Mouse (Mus musculus) CH12.LX (cell line): Measurements from ENCODE around the gene Fhl3. TPM values are rescaled to one million over a fixed set of nuclear protein-coding genes. Genes with fewer than 3 reads are reported as not detected.
A peak's percentile ranks its signal among the peaks of the same experiment; 100 is the strongest.

ENCODE experiments used
- DNase-seq: peaks from one replicate; pipeline ENCODE4 v3.0.0-alpha.2; 2013; ENCODE audit errors: extremely low read depth
- H3K27ac ChIP-seq: 2 replicates; pipeline ENCODE4 v1.5.1; 2012; ENCODE audit warnings: low read depth, mild to moderate bottlenecking, control low read depth, moderate library complexity; ENCODE audit not compliant: insufficient read depth
- H3K27me3 ChIP-seq: replicated peaks from 2 replicates; pipeline ENCODE3; 2012; ENCODE audit warnings: inconsistent platforms
- H3K36me3 ChIP-seq, 2 experiments: replicated peaks in 1 of 2; 2 replicates each; pipeline versions ENCODE3 to v1.6.1; 2012; ENCODE audit warnings: inconsistent platforms in 1 of 2, low read length in 1 of 2, mild to moderate bottlenecking in 1 of 2, mixed read lengths in 1 of 2, moderate library complexity in 1 of 2; ENCODE audit not compliant: control insufficient read depth in 1 of 2, insufficient read depth in 1 of 2
- H3K4me1 ChIP-seq, 2 experiments: 2 replicates each; pipeline ENCODE4 v1.6.1; 2012; ENCODE audit warnings: inconsistent platforms in 1 of 2, moderate library complexity in 1 of 2; ENCODE audit not compliant: insufficient read depth in 2 of 2, control insufficient read depth in 1 of 2
- H3K4me2 ChIP-seq: 2 replicates; pipeline ENCODE4 v1.6.1; 2012; ENCODE audit warnings: low read depth, mild to moderate bottlenecking, control low read depth; ENCODE audit not compliant: poor library complexity, insufficient read depth, severe bottlenecking
- H3K4me3 ChIP-seq, 3 experiments: fragments of 150-350 bp in 1 of 3; sonication (generic) in 1 of 3; replicated peaks in 1 of 3; 2 replicates each; pipeline versions ENCODE3 to v1.5.1; 2011 to 2012; ENCODE audit warnings: low read depth in 2 of 3, low read length in 2 of 3, mild to moderate bottlenecking in 2 of 3, moderate library complexity in 2 of 3, control low read depth in 1 of 3, improper control_type of control experiment in 1 of 3, inconsistent platforms in 1 of 3, mixed read lengths in 1 of 3; ENCODE audit not compliant: poor library complexity in 1 of 3
- H3K79me2 ChIP-seq: replicated peaks from 2 replicates; pipeline ENCODE4 v1.6.1; 2012; ENCODE audit warnings: mild to moderate bottlenecking, moderate library complexity; ENCODE audit not compliant: control insufficient read depth, poor library complexity, insufficient read depth, severe bottlenecking; ENCODE audit errors: extremely low read depth
- H3K9ac ChIP-seq: 2 replicates; pipeline ENCODE4 v1.6.1; 2012; ENCODE audit warnings: low read depth, mild to moderate bottlenecking, control low read depth, moderate library complexity; ENCODE audit not compliant: insufficient read depth
- H3K9me3 ChIP-seq: replicated peaks from 2 replicates; pipeline ENCODE3; 2012; ENCODE audit warnings: low read length, inconsistent platforms, mixed read lengths
- BHLHE40 ChIP-seq: IDR thresholded peaks from 2 replicates; pipeline ENCODE4 v1.6.1; 2011; ENCODE audit warnings: mild to moderate bottlenecking, low read depth, low read length, improper control_type of control experiment
- E2F4 ChIP-seq: IDR thresholded peaks from 2 replicates; pipeline ENCODE4 v1.6.1; 2011; ENCODE audit warnings: low read depth, low read length, improper control_type of control experiment; ENCODE audit not compliant: insufficient replicate concordance
- ETS1 ChIP-seq: conservative IDR thresholded peaks from 2 replicates; pipeline ENCODE4 v1.6.1; 2012; ENCODE audit warnings: low read depth, mild to moderate bottlenecking, inconsistent platforms, low read length, improper control_type of control experiment, moderate library complexity
- HCFC1 ChIP-seq: IDR thresholded peaks from 2 replicates; pipeline ENCODE4 v1.6.1; 2012; ENCODE audit warnings: low read depth, mild to moderate bottlenecking, inconsistent platforms, low read length, improper control_type of control experiment
- IRF4 ChIP-seq: IDR thresholded peaks from 2 replicates; pipeline ENCODE4 v1.6.1; 2014; ENCODE audit warnings: low read depth, mild to moderate bottlenecking, inconsistent platforms, low read length, improper control_type of control experiment
- JUN ChIP-seq: IDR thresholded peaks from 2 replicates; pipeline ENCODE4 v1.6.1; 2011; ENCODE audit warnings: low read depth, mild to moderate bottlenecking, low read length, improper control_type of control experiment, moderate library complexity; ENCODE audit not compliant: insufficient read depth
- JUND ChIP-seq: conservative IDR thresholded peaks from 2 replicates; pipeline ENCODE4 v1.6.1; 2011; ENCODE audit warnings: low read depth, low read length, improper control_type of control experiment
- KAT2A ChIP-seq: IDR thresholded peaks from 2 replicates; pipeline ENCODE4 v1.6.1; 2012; ENCODE audit warnings: low read length, improper control_type of control experiment, inconsistent platforms; ENCODE audit not compliant: insufficient replicate concordance
- MAFK ChIP-seq: IDR thresholded peaks from 2 replicates; pipeline ENCODE4 v1.6.1; 2011; ENCODE audit warnings: low read length, improper control_type of control experiment; ENCODE audit not compliant: insufficient replicate concordance
- MAX ChIP-seq: IDR thresholded peaks from 2 replicates; pipeline ENCODE4 v1.6.1; 2011; ENCODE audit warnings: low read length, improper control_type of control experiment
- MAZ ChIP-seq: IDR thresholded peaks from 2 replicates; pipeline ENCODE4 v1.6.1; 2012; ENCODE audit warnings: low read depth, mild to moderate bottlenecking, inconsistent platforms, low read length, improper control_type of control experiment, moderate library complexity
- MXI1 ChIP-seq: IDR thresholded peaks from 2 replicates; pipeline ENCODE4 v1.6.1; 2011; ENCODE audit warnings: mild to moderate bottlenecking, low read depth, low read length, improper control_type of control experiment
- MYC ChIP-seq: IDR thresholded peaks from 2 replicates; pipeline ENCODE4 v1.6.1; 2011; ENCODE audit warnings: low read depth, mild to moderate bottlenecking, improper control_type of control experiment, low read length
- NELFE ChIP-seq: IDR thresholded peaks from 2 replicates; pipeline ENCODE4 v1.6.1; 2011; ENCODE audit warnings: low read depth, low read length, improper control_type of control experiment
- PAX5 ChIP-seq: IDR thresholded peaks from 2 replicates; pipeline ENCODE4 v1.6.1; 2012; ENCODE audit warnings: low read length, inconsistent platforms, mixed read lengths
- POLR2A ChIP-seq: IDR thresholded peaks from 2 replicates; pipeline ENCODE4 v1.6.1; 2011; ENCODE audit warnings: low read depth, mild to moderate bottlenecking, improper control_type of control experiment, low read length
- POLR2AphosphoS2 ChIP-seq: IDR thresholded peaks from 2 replicates; pipeline ENCODE4 v1.6.1; 2011; ENCODE audit warnings: low read depth, low read length, improper control_type of control experiment
- RAD21 ChIP-seq: IDR thresholded peaks from 2 replicates; pipeline ENCODE4 v1.6.1; 2011; ENCODE audit warnings: low read depth, mild to moderate bottlenecking, low read length, improper control_type of control experiment, moderate library complexity
- USF2 ChIP-seq: conservative IDR thresholded peaks from 2 replicates; pipeline ENCODE4 v1.6.1; 2011; ENCODE audit warnings: low read depth, low read length, improper control_type of control experiment
- ZKSCAN1 ChIP-seq: IDR thresholded peaks from 2 replicates; pipeline ENCODE4 v1.6.1; 2012; ENCODE audit warnings: low read depth, inconsistent platforms, low read length, improper control_type of control experiment, borderline replicate concordance
- ZMIZ1 ChIP-seq: IDR thresholded peaks from 2 replicates; pipeline ENCODE4 v1.6.1; 2012; ENCODE audit warnings: low read depth, mild to moderate bottlenecking, inconsistent platforms, low read length, improper control_type of control experiment
- dilution Hi-C: fragments of 300-500 bp; cut with MboI; formaldehyde crosslinking; loops from 2 replicates; pipeline ENCODE4 v1.14.3; 2020; ENCODE audit warnings: low sequenced_read_pairs; ENCODE audit not compliant: extremely low pct_unique_long_range_greater_than_20kb, extremely low pct_ligation_motif_present
- in situ Hi-C: fragments of 300-500 bp; cut with MboI; formaldehyde crosslinking; loops from 3 replicates; pipeline ENCODE4 v1.14.3; 2019; ENCODE audit warnings: low sequenced_read_pairs, low pct_ligation_motif_present, low pct_unique_long_range_greater_than_20kb, mixed read lengths
- polyA plus RNA-seq: library from polyadenylated mRNA; unstranded; fragments of >175 nt; gene quantifications from 2 replicates; pipeline ENCODE4 v1.2.1, GENCODE M21; 2012; ENCODE audit warnings: low read depth; ENCODE audit not compliant: insufficient read length
- total RNA-seq, 2 experiments: library from RNA; depleted of rRNA; stranded (reverse); fragments of 300-350 nt in 1 of 2; fragments of >200 nt in 1 of 2; gene quantifications; 2 replicates each; pipeline ENCODE4 v1.2.3; 2012 to 2014

Fhl3 gene
- total and polyA plus RNA-seq, 3 experiments = 4.1 to 20.8 (median 10.8) TPM

- TF ChIP-seq MAFK (no peak), E2F4 (peak; percentile 76; the same call in 1 of the 2 replicates), BHLHE40 (no peak), IRF4 (peak; percentile 81), HCFC1 (peak; percentile 97), PAX5 (no peak), MYC (peak; percentile 79), MXI1 (peak; percentile 87)
Measured at GRCm38 (mm10) chr4:124714545-124715481, 14.3 kb downstream of the Fhl3 start, which contains the start of gene Sf3a3 (continued).

- no peaks in the 10 kb centered on the region for H3K9me3 ChIP-seq
- no peak for TF ChIP-seq POLR2A
- TF ChIP-seq JUN = no peak
- dilution Hi-C loops = no loop called here
- DNase-seq = no peak
- H3K36me3 ChIP-seq = peaks cover 63 to 79% of the 10 kb centered on the region in 2 experiments
- H3K9ac ChIP-seq = no peak overlapping the region
- peaks cover 11 to 14% of the 10 kb centered on the region in 2 experiments for H3K4me1 ChIP-seq
- in situ Hi-C loops = no loop called here
- no peak overlapping the region for H3K4me2 ChIP-seq
- peaks cover 23% of the 10 kb centered on the region for H3K79me2 ChIP-seq
- H3K27ac ChIP-seq = no peak overlapping the region
- H3K27me3 ChIP-seq = no peaks in the 10 kb centered on the region
- no peak overlapping the region for H3K4me3 ChIP-seq
Measured at GRCm38 (mm10) chr4:124719101-124719500, 18.6 kb downstream of the Fhl3 start.

DNA sequence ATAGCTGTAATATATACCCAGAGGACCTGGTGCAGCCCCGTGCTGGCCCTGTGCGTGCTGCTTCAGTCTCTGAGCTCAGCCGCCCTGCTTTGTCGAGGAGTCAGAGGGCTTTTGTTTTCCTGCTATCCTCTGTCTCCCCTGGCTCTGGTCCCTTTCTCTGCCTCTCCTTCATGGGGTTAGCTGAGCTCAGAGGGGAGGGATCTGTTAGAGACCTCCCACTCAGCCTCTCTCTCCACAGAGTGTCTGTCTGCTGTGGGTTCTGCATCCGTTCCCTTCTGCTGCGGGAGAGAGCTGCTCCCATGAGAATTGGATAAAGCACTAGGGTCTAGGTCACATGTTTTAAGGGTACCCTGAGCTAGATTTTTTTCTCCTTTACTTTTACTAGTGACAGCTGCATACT is 25.6 kb downstream of the Fhl3 start:
- Histone ChIP-seq H3K4me2 (no peak overlapping the region), H3K79me2 (no peaks in the 10 kb centered on the region), H3K36me3 (peaks cover 83 to 95% of the 10 kb centered on the region in 2 experiments), H3K4me1 (no peaks in the 10 kb centered on the region; a peak in 1 of 4 replicates), H3K27ac (no peak overlapping the region), H3K27me3 (no peaks in the 10 kb centered on the region), H3K9me3 (no peaks in the 10 kb centered on the region), H3K4me3 (no peak overlapping the region), H3K9ac (no peak overlapping the region)
- no peak for DNase-seq
- in situ Hi-C loops = no loop called here
- dilution Hi-C loops = no loop called here
- TF ChIP-seq JUN (no peak), POLR2A (no peak), MAFK (no peak), USF2 (no peak), JUND (no peak), POLR2AphosphoS2 (no peak), MAZ (no peak), ZKSCAN1 (no peak), MAX (no peak), ZMIZ1 (no peak), MYC (no peak), RAD21 (no peak), ETS1 (no peak), NELFE (no peak), KAT2A (no peak)
